Mouse (Mus musculus) megakaryocyte, embryonic 14.5 days (primary cell): ENCODE measurements around the gene Clrn3.

Experiments
- FLI1 ChIP-seq: IDR thresholded peaks from 2 replicates; pipeline ENCODE4 v1.6.1; 2012; ENCODE audit warnings: low read length, inconsistent platforms, mixed read lengths
- GATA1 ChIP-seq: IDR thresholded peaks from 3 replicates; pipeline ENCODE4 v1.6.1; 2012; ENCODE audit warnings: mixed read lengths, low read length, inconsistent platforms, borderline replicate concordance

- TF ChIP-seq FLI1 (no peak), GATA1 (no peak)
Measured at GRCm38 (mm10) chr7:135464689-135465259, 63.7 kb downstream of the Clrn3 start.
